Mouse (Mus musculus) heart, postnatal 0 days (tissue): ENCODE results near the gene Tanc1. TPM values are rescaled to one million over a fixed set of nuclear protein-coding genes. Genes with fewer than 3 reads are reported as not detected.

Experiments
- ATAC-seq: fragments of 200-750 bp; cut with Nextera tagmentation; 2 replicates; pipeline ENCODE4 v1.8.0; 2017; ENCODE audit warnings: low read depth, moderate number of reproducible peaks, moderate library complexity; ENCODE audit not compliant: insufficient read depth
- DNase-seq: peaks from one replicate; pipeline ENCODE4 v3.0.0-alpha.2; 2016; ENCODE audit warnings: low spot score
- H3K27ac ChIP-seq: fragments of 300-500 bp; sonication (generic); 2 replicates; pipeline ENCODE4 v1.5.1; 2014; ENCODE audit warnings: low read depth, mild to moderate bottlenecking
- H3K27me3 ChIP-seq: fragments of 300-500 bp; sonication (generic); 2 replicates; pipeline ENCODE4 v1.6.1; 2014; ENCODE audit warnings: low read length, mixed read lengths; ENCODE audit not compliant: control insufficient read depth, insufficient read depth
- H3K36me3 ChIP-seq: fragments of 300-500 bp; sonication (generic); replicated peaks from 2 replicates; pipeline ENCODE4 v1.6.1; 2014; ENCODE audit warnings: low read length, mixed read lengths; ENCODE audit not compliant: control insufficient read depth, insufficient read depth
- H3K4me1 ChIP-seq: fragments of 300-500 bp; sonication (generic); 2 replicates; pipeline ENCODE4 v1.6.1; 2014; ENCODE audit warnings: antibody characterized with exemption; ENCODE audit not compliant: control insufficient read depth, insufficient read depth
- H3K4me2 ChIP-seq: fragments of 300-500 bp; sonication (generic); 2 replicates; pipeline ENCODE4 v1.6.1; 2014; ENCODE audit warnings: low read depth, mild to moderate bottlenecking, low read length, moderate library complexity
- H3K4me3 ChIP-seq: fragments of 300-500 bp; sonication (generic); 2 replicates; pipeline ENCODE4 v1.5.1; 2014; ENCODE audit warnings: low read depth, low read length
- H3K9ac ChIP-seq: fragments of 300-500 bp; sonication (generic); replicated peaks from 2 replicates; pipeline ENCODE4 v1.6.1; 2014; ENCODE audit warnings: low read depth, low read length, mixed read lengths
- H3K9me3 ChIP-seq: fragments of 300-500 bp; sonication (generic); replicated peaks from 2 replicates; pipeline ENCODE4 v1.6.1; 2016; ENCODE audit warnings: low read length; ENCODE audit not compliant: control insufficient read depth
- CTCF ChIP-seq: IDR thresholded peaks from 2 replicates; pipeline ENCODE4 v1.5.1; 2016; ENCODE audit warnings: antibody characterized with exemption, control low read depth, low read depth
- EP300 ChIP-seq: IDR thresholded peaks from 2 replicates; pipeline ENCODE4 v1.6.1; 2016; ENCODE audit warnings: antibody characterized with exemption, low read depth
- WGBS: fragments of 180-500 bp; shearing (Covaris S2); extraction: QIAGEN DNeasy Blood & Tissue Kit; methylation state at CpG from one replicate; pipeline ENCODE4 v1.1.7; 2014; 5-methylcytosine and 5-hydroxymethylcytosine counted together
- polyA plus RNA-seq: library from polyadenylated mRNA; unstranded; fragments of >200 nt; fragmentation: Nextera tagmentation; extraction: Ambion mirVana; gene quantifications from 2 replicates; pipeline ENCODE4 v1.2.1, GENCODE M21; 2015
- total RNA-seq: library from RNA; depleted of rRNA; stranded (reverse); fragments of >200 nt; gene quantifications from 2 replicates; pipeline ENCODE4 v1.2.3, GENCODE M21; 2014; ENCODE audit warnings: low replicate concordance

Gene Tanc1
- total and polyA plus RNA-seq, 2 experiments from 2014 or later, result 12.3 to 21.9 TPM

DNA sequence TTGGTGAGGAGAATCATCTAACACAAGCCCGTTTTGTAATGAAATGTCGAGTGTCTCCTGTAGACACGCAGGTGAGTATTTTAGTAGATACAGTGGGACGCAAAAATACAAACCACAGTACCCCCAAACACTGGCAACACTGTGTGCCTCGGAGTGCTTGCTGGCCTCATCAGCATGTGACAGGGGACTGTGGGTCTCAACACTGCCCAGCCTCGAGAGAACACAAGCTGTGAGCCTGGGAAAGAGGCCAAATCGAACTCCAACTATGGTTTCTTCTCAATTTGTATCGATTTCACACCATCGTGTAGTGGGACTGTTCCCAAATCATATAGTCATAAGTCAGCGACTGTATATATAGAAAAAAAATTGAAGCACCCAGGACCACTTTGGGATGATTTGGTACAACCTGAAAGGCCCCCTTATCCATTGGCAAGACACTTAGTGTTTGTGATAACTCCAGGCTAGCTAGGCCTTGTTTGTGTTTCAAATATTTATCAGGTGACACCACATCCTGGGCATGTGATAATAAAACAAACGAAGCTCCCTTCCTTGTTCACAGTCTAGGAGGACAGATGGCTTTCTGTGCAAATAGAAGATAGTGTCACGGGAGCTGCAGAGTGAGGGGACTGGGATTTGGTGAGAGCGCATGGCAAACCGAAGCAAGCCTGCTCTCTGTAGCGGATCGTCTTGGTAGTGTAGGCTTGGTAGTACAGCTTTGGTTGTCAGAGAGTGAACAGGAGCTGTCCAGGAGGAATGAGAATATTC lies 53.1 kb downstream of the Tanc1 start:
- Histone ChIP-seq H3K36me3 (0 out of 2 replicates have a peak, but pooled peaks cover 4% of the 10 kb centered on the region), H3K9ac (no peak overlapping the region), H3K9me3 (no peaks in the 10 kb centered on the region), H3K4me3 (no peak overlapping the region), H3K27me3 (no peaks in the 10 kb centered on the region), H3K27ac (peak overlapping the region; percentile 41; the same call in 1 of the 2 replicates), H3K4me2 (no peak overlapping the region), H3K4me1 (peaks cover 30% of the 10 kb centered on the region)
- ATAC-seq (peak; percentile 51), DNase-seq (peak; percentile 48)
- no peak for TF ChIP-seq EP300
- no peak for TF ChIP-seq CTCF
- WGBS, result 44% methylated on average over 16 of the region's 16 CpGs

DNA sequence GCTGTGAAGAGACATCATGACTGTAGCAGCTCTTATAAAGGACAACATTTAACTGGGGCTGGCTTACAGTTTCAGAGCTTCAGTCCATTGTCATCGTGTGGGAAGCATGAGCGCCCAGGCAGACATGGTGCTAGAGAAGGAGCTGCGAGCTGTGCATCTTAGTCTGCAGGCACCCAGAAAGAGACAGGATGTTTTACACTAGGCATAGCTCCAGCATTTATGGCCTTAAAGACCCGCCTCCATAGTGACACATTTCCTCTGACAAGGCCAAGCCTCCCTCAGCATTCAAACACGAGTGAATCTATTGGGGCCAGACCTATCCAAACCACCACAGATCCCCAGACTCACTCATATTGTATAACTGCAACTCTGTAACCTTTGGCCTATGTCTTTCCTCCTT lies 54.7 kb downstream of the Tanc1 start:
- 80% methylated on average over 5 of the region's 5 CpGs for WGBS

DNA sequence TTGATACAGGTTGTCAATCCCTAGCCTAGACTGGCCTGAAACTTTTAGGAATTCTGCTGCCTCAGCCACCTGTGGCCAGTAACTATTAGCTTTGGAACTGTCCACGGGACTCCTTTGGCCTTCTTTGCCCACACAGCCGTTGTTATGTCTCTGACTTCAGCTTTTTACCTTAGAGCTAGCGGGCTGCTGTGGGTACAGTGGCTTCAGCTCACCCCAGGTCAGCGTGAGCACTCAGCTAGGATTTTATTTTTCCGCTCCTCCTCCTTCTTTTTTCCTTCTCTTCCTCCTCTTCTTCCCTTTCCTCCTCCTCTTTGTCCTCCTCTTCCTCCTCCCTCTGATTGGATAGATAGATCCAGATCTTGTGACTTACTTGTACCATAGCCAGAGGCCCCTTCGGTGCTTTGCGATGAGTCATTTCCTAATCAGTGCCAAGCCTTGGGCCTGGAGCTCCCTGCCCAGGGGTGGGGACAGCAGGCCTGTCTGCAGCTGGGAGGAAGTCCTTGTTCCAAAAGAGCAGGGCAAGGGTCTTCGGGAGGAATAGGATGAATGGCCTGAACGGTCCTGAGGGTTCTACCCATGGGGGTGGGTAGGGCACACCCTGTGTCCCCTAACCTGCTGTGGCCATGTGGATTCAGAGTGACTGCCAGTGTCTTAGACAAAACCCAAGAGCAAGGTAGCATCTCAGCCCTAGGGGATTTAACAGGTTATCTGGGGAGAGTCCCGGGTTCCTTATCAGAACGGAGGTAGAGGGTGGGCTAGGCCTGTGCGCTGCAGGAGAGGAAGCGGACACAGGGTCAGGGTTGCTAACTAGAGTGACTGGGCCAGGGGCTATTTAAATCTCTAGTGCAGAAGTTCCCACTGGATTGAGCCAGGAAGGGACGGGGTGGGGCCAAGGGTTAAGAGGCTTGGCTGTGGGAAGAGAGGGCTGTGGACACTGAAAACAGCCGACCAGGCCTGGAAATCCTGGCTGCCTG lies 58.5 kb downstream of the Tanc1 start:
- peak overlapping the region; percentile 54 for H3K4me2 ChIP-seq
- H3K9me3 ChIP-seq, result no peaks in the 10 kb centered on the region
- H3K27ac ChIP-seq, result peak overlapping the region; percentile 93
- H3K27me3 ChIP-seq, result no peaks in the 10 kb centered on the region
- TF ChIP-seq EP300 (peak; percentile 70; the same call in 1 of the 2 replicates), CTCF (no peak)
- H3K36me3 ChIP-seq, result 0 out of 2 replicates have a peak, but pooled peaks cover 4% of the 10 kb centered on the region
- peak; percentile 89 for ATAC-seq
- 0 out of 2 replicates have a peak overlapping the region, but pooled peaks have one; percentile 42 for H3K9ac ChIP-seq
- peaks cover 33% of the 10 kb centered on the region for H3K4me1 ChIP-seq
- DNase-seq, result peak; percentile 86
- WGBS, result 9% methylated on average over 15 of the region's 15 CpGs
- peak overlapping the region; percentile 7; the same call in 1 of the 2 replicates for H3K4me3 ChIP-seq

More for the DNA sequence above, 54.7 kb downstream of the Tanc1 start:
- DNase-seq (no peak), ATAC-seq (no peak)
- H3K36me3 ChIP-seq, result 0 out of 2 replicates have a peak, but pooled peaks cover 4% of the 10 kb centered on the region
- H3K4me3 ChIP-seq, result no peak overlapping the region
- TF ChIP-seq EP300, result no peak
- TF ChIP-seq CTCF, result no peak
- no peak overlapping the region for H3K4me2 ChIP-seq
- no peak overlapping the region for H3K9ac ChIP-seq
- H3K9me3 ChIP-seq, result no peaks in the 10 kb centered on the region
- H3K27me3 ChIP-seq, result no peaks in the 10 kb centered on the region
- no peak overlapping the region for H3K27ac ChIP-seq
- H3K4me1 ChIP-seq, result peaks cover 29% of the 10 kb centered on the region

DNA sequence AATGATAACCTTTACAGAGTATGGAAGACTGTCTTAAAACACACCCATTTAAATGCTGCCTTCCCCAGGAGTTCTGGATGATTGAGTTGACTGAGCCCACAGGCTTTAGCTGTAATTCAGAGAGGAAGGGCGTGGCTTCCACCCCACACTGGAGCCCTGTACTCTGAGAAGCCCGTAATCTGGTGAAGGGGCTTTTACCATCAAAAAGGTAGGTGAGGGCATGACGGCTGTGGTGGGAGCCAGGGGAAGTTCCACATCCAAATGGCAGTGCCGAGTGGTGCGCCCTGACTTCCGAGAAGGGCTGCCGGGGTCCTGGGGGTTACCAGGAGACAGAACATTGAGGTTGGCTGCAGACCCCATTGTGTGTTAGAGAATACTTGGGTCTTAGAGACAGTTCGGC lies 59.8 kb downstream of the Tanc1 start:
- ATAC-seq (no peak), DNase-seq (no peak)
- WGBS, result 71% methylated on average over 8 of the region's 8 CpGs
- TF ChIP-seq EP300, result no peak
- TF ChIP-seq CTCF, result no peak
- Histone ChIP-seq H3K27me3 (no peaks in the 10 kb centered on the region), H3K9ac (no peak overlapping the region), H3K36me3 (0 out of 2 replicates have a peak, but pooled peaks cover 4% of the 10 kb centered on the region), H3K9me3 (no peaks in the 10 kb centered on the region), H3K4me2 (no peak overlapping the region), H3K27ac (peak overlapping the region; percentile 93), H3K4me1 (peaks cover 34% of the 10 kb centered on the region), H3K4me3 (no peak overlapping the region)

DNA sequence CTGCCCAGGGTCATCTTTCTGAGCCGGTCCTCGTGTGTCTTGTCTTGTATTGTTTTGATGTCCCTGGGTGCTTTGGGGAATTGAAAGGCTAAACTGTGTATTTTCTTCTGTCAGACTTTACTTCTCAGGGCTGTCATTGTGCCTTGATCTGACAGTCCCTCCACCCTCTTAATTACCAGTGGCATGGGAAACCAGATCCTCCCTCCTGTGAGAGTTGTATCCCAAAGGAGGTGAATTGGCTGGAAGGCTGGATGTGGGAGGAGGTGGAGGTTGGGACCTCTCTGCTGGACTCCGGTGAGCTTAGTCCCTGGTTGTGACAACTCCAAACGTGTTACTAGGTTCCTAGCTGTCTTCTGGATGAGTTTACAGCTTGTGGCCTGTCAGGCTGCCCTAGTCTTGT lies 60.2 kb downstream of the Tanc1 start:
- no peaks in the 10 kb centered on the region for H3K27me3 ChIP-seq
- peaks cover 35% of the 10 kb centered on the region for H3K4me1 ChIP-seq
- TF ChIP-seq EP300, result no peak
- TF ChIP-seq CTCF, result no peak
- no peak overlapping the region for H3K4me3 ChIP-seq
- ATAC-seq (no peak), DNase-seq (no peak)
- no peaks in the 10 kb centered on the region for H3K9me3 ChIP-seq
- H3K27ac ChIP-seq, result peak overlapping the region; percentile 93
- 0 out of 2 replicates have a peak, but pooled peaks cover 4% of the 10 kb centered on the region for H3K36me3 ChIP-seq
- 40% methylated on average over 4 of the region's 4 CpGs for WGBS
- H3K9ac ChIP-seq, result no peak overlapping the region
- H3K4me2 ChIP-seq, result no peak overlapping the region
